Mouse (Mus musculus): ENCODE measurements around the gene Zc3h14. TPM values are rescaled to one million over a fixed set of nuclear protein-coding genes. Genes with fewer than 3 reads are reported as not detected.

Zc3h14 gene
- total and polyA plus RNA-seq, 3 experiments: 89.2 to 173 (median 120) TPM

- Histone ChIP-seq H3K27ac (ENCODE audit: insufficient read depth, low read depth) (no peak overlapping the region), H3K4me2 (ENCODE audit: insufficient read depth, low read depth, poor library complexity, severe bottlenecking) (no peak overlapping the region), H3K36me3 (replicated peaks in 1 of 2; ENCODE audit: control insufficient read depth in 1 of 2, insufficient read depth in 1 of 2, low read length in 1 of 2) (peaks cover 11 to 24% of the 10 kb centered on the region in 2 experiments), H3K4me3 (replicated peaks in 1 of 3; ENCODE audit: low read depth in 2 of 3, low read length in 2 of 3, poor library complexity in 1 of 3) (no peak overlapping the region), H3K4me1 (ENCODE audit: control insufficient read depth in 1 of 2, insufficient read depth in 2 of 2) (peaks cover 4 to 11% of the 10 kb centered on the region in 2 experiments; a peak in 3 of 4 replicates), H3K79me2 (replicated peaks; ENCODE audit: control insufficient read depth, extremely low read depth, insufficient read depth, poor library complexity, severe bottlenecking) (no peaks in the 10 kb centered on the region), H3K9ac (ENCODE audit: insufficient read depth, low read depth) (no peak overlapping the region), H3K9me3 (replicated peaks; ENCODE audit: low read length) (no peaks in the 10 kb centered on the region), H3K27me3 (replicated peaks) (no peaks in the 10 kb centered on the region)
- dilution Hi-C loops (cut with MboI; ENCODE audit: extremely low pct_ligation_motif_present, extremely low pct_unique_long_range_greater_than_20kb, low sequenced_read_pairs) (no loop called here), in situ Hi-C loops (cut with MboI; ENCODE audit: low pct_ligation_motif_present, low pct_unique_long_range_greater_than_20kb, low sequenced_read_pairs) (no loop called here)
- no peak for TF ChIP-seq POLR2AphosphoS2 (IDR thresholded peaks at IDR 0.05; ENCODE audit: low read depth, low read length)
- no peak for TF ChIP-seq ELF1 (IDR thresholded peaks at IDR 0.05; ENCODE audit: low read depth, low read length)
- TF ChIP-seq ZKSCAN1 (IDR thresholded peaks at IDR 0.05; ENCODE audit: borderline replicate concordance, low read depth, low read length): no peak
- no peak for TF ChIP-seq IRF4 (IDR thresholded peaks at IDR 0.05; ENCODE audit: low read depth, low read length)
- TF ChIP-seq NELFE (IDR thresholded peaks at IDR 0.05; ENCODE audit: low read depth, low read length): no peak
- no peak for TF ChIP-seq CHD2 (IDR thresholded peaks at IDR 0.05; ENCODE audit: low read length)
- TF ChIP-seq ZMIZ1 (IDR thresholded peaks at IDR 0.05; ENCODE audit: low read depth, low read length): no peak
- no peak for TF ChIP-seq GABPA (IDR thresholded peaks at IDR 0.05; ENCODE audit: insufficient replicate concordance, low read depth, low read length)
- TF ChIP-seq ZNF384 (IDR thresholded peaks at IDR 0.05; ENCODE audit: low read depth, low read length): no peak
- DNase-seq (ENCODE audit: extremely low read depth): no peak
These were observed 55.5 kb downstream of the Zc3h14 start for GRCm38 (mm10) chr12:98802245-98802644.

- H3K4me3 ChIP-seq (replicated peaks in 1 of 3; ENCODE audit: low read depth in 2 of 3, low read length in 2 of 3, poor library complexity in 1 of 3): no peak overlapping the region
These were observed 57.4 kb downstream of the Zc3h14 start for GRCm38 (mm10) chr12:98804078-98804748.

More at GRCm38 (mm10) chr12:98804078-98804748, 57.4 kb downstream of the Zc3h14 start:
- Histone ChIP-seq H3K27me3 (replicated peaks) (no peaks in the 10 kb centered on the region), H3K36me3 (replicated peaks in 1 of 2; ENCODE audit: control insufficient read depth in 1 of 2, insufficient read depth in 1 of 2, low read length in 1 of 2) (peaks cover 11% of the 10 kb centered on the region in 2 experiments), H3K4me1 (ENCODE audit: control insufficient read depth in 1 of 2, insufficient read depth in 2 of 2) (peaks cover 4 to 11% of the 10 kb centered on the region in 2 experiments; a peak in 3 of 4 replicates), H3K27ac (ENCODE audit: insufficient read depth, low read depth) (no peak overlapping the region), H3K4me2 (ENCODE audit: insufficient read depth, low read depth, poor library complexity, severe bottlenecking) (no peak overlapping the region), H3K9ac (ENCODE audit: insufficient read depth, low read depth) (no peak overlapping the region), H3K9me3 (replicated peaks; ENCODE audit: low read length) (no peaks in the 10 kb centered on the region), H3K79me2 (replicated peaks; ENCODE audit: control insufficient read depth, extremely low read depth, insufficient read depth, poor library complexity, severe bottlenecking) (no peaks in the 10 kb centered on the region)
- DNase-seq (ENCODE audit: extremely low read depth): no peak
- dilution Hi-C loops (cut with MboI; ENCODE audit: extremely low pct_ligation_motif_present, extremely low pct_unique_long_range_greater_than_20kb, low sequenced_read_pairs): no loop called here
- in situ Hi-C loops (cut with MboI; ENCODE audit: low pct_ligation_motif_present, low pct_unique_long_range_greater_than_20kb, low sequenced_read_pairs): no loop called here
- TF ChIP-seq KAT2A (IDR thresholded peaks at IDR 0.05; ENCODE audit: insufficient replicate concordance, low read length): no peak
- no peak for TF ChIP-seq SMC3 (IDR thresholded peaks at IDR 0.05; ENCODE audit: low read depth, low read length)
- no peak for TF ChIP-seq HCFC1 (IDR thresholded peaks at IDR 0.05; ENCODE audit: low read depth, low read length)
- no peak for TF ChIP-seq UBTF (IDR thresholded peaks at IDR 0.05; ENCODE audit: low read depth, low read length)
- TF ChIP-seq JUND (conservative IDR thresholded peaks at IDR 0.05; ENCODE audit: low read depth, low read length): no peak
- TF ChIP-seq E2F4 (IDR thresholded peaks at IDR 0.05; ENCODE audit: insufficient replicate concordance, low read depth, low read length): no peak
- no peak for TF ChIP-seq MEF2A (IDR thresholded peaks at IDR 0.05; ENCODE audit: borderline replicate concordance, low read depth, low read length)
- no peak for TF ChIP-seq SIN3A (IDR thresholded peaks at IDR 0.05; ENCODE audit: low read length)
- TF ChIP-seq NELFE (IDR thresholded peaks at IDR 0.05; ENCODE audit: low read depth, low read length): no peak
- no peak for TF ChIP-seq ZMIZ1 (IDR thresholded peaks at IDR 0.05; ENCODE audit: low read depth, low read length)
- TF ChIP-seq MXI1 (IDR thresholded peaks at IDR 0.05; ENCODE audit: low read depth, low read length): no peak
- no peak for TF ChIP-seq CHD1 (IDR thresholded peaks at IDR 0.05; ENCODE audit: low read depth, low read length)
- TF ChIP-seq USF2 (conservative IDR thresholded peaks at IDR 0.05; ENCODE audit: low read depth, low read length): no peak
- no peak for TF ChIP-seq BHLHE40 (IDR thresholded peaks at IDR 0.05; ENCODE audit: low read depth, low read length)
- TF ChIP-seq MAZ (IDR thresholded peaks at IDR 0.05; ENCODE audit: low read depth, low read length): no peak
- TF ChIP-seq EP300 (IDR thresholded peaks at IDR 0.05; ENCODE audit: low read length): no peak
